Mouse (Mus musculus) E14TG2a.4 (cell line): ENCODE measurements around the gene Olfr1371.

Experiments
- CTCF ChIP-seq: conservative IDR thresholded peaks from 2 replicates; pipeline ENCODE4 v1.5.1; 2014; ENCODE audit warnings: low read length
- NANOG ChIP-seq: IDR thresholded peaks from 2 replicates; pipeline ENCODE4 v1.6.1; 2014; ENCODE audit warnings: borderline replicate concordance, low read length, mixed read lengths
- POU5F1 ChIP-seq: IDR thresholded peaks from 2 replicates; pipeline ENCODE4 v1.6.1; 2014; ENCODE audit warnings: low read length, borderline replicate concordance

- TF ChIP-seq CTCF: no peak
- no peak for TF ChIP-seq POU5F1
- TF ChIP-seq NANOG: no peak
These were observed 43.6 kb upstream of the Olfr1371 start for GRCm38 (mm10) chr11:52257376-52257775.
